13 mouse cellular contexts compared by ENCODE assay signal in the genomic region with DNA sequence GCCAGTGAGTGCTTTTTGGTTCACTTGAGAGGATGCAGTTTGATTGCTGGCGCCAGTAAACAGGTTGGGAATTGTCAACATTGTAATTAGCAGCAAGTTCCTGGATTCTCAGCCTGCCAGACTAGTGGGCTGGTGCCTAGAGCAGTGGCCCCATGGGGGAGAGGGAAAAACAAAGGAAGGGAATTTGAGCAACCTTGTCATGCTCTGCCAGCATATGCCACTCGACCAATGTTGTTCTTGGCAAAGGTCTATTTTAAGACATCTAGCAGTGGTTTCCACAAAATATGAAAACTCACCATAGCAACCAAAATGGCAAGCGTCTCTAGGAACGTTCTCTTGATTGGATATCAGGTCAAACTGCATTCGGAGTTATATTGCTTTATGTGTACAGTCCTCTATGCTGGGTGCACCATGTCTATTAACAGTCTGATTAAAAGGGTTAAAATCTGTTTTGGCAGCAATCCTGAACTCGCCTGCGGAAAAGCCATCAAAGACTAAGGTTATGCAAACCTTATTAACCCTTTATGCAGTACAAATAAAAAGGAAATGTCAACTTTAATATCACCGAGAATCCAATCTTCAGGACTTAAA.
DNase-seq lines count a peak whose midpoint lies in the region; ATAC-seq lines count a peak whose summit lies in the region.
"Had no signal": no experiment of that assay in that cellular context is flagged by ENCODE, and none has a peak within 500 bp of the region (broad histone marks: within the 10 kb centered on the region; RNA-seq: fewer than 3 reads in every experiment).

No protein-coding gene starts in this region.

- DNase-seq in hindbrain, embryonic 10.5 days (ENCODE audit: low spot score), result no peak
- peak; percentile 53 for DNase-seq in MN1 (ENCODE audit: low spot score)
- DNase-seq in Muller cell, postnatal 12 days (ENCODE audit: inconsistent ontology term), result peak; percentile 57
- DNase-seq in spleen, postnatal 14 days (ENCODE audit: low spot score in 2 of 2), result no peak
- DNase-seq: gastrocnemius, postnatal 25 days; liver, postnatal 0 days; retina, postnatal 1 day; thymus, adult 2 months had no signal

- WGBS in hindbrain, embryonic 15.5 days, result 40% methylated on average over 8 of the region's 8 CpGs
- 70% methylated on average over 8 of the region's 8 CpGs for WGBS in hindbrain, embryonic 10.5 days
- 35% methylated on average over 8 of the region's 8 CpGs for WGBS in hindbrain, embryonic 16.5 days

- H3K4me1 ChIP-seq in hindbrain, embryonic 15.5 days (replicated peaks), result peaks cover 7% of the 10 kb centered on the region
- 0 out of 2 replicates have a peak, but pooled peaks cover 4% of the 10 kb centered on the region for H3K4me1 ChIP-seq in hindbrain, embryonic 10.5 days (replicated peaks)
- peaks cover 5% of the 10 kb centered on the region; the same call in 1 of the 2 replicates for H3K4me1 ChIP-seq in hindbrain, embryonic 16.5 days (ENCODE audit: control insufficient read depth, insufficient read depth, low read depth, low read length)
- H3K4me1 ChIP-seq: heart, embryonic 15.5 days had no signal

- no peaks in the 10 kb centered on the region for H3K9me3 ChIP-seq in hindbrain, embryonic 15.5 days
- no peaks in the 10 kb centered on the region for H3K9me3 ChIP-seq in hindbrain, embryonic 10.5 days
- H3K9me3 ChIP-seq in hindbrain, embryonic 16.5 days (ENCODE audit: control insufficient read depth, low read length), result no peaks in the 10 kb centered on the region
- H3K9me3 ChIP-seq: heart, embryonic 15.5 days had no signal

- no peak overlapping the region for H3K27ac ChIP-seq in hindbrain, embryonic 15.5 days (replicated peaks)
- no peak overlapping the region for H3K27ac ChIP-seq in hindbrain, embryonic 10.5 days
- no peak overlapping the region for H3K27ac ChIP-seq in hindbrain, embryonic 16.5 days (ENCODE audit: low read depth, low read length)
- H3K27ac ChIP-seq: heart, embryonic 15.5 days had no signal

- no peak overlapping the region for H3K9ac ChIP-seq in hindbrain, embryonic 15.5 days
- no peak overlapping the region for H3K9ac ChIP-seq in hindbrain, embryonic 16.5 days (ENCODE audit: low read depth, low read length)
- H3K9ac ChIP-seq: heart, embryonic 15.5 days; liver, postnatal 0 days had no signal

- H3K4me3 ChIP-seq in hindbrain, embryonic 15.5 days, result no peak overlapping the region
- no peak overlapping the region for H3K4me3 ChIP-seq in hindbrain, embryonic 10.5 days
- no peak overlapping the region for H3K4me3 ChIP-seq in hindbrain, embryonic 16.5 days (ENCODE audit: low read length)
- H3K4me3 ChIP-seq: heart, embryonic 15.5 days had no signal

- H3K27me3 ChIP-seq in hindbrain, embryonic 15.5 days, result no peaks in the 10 kb centered on the region
- H3K27me3 ChIP-seq in hindbrain, embryonic 10.5 days (ENCODE audit: insufficient read depth, poor library complexity, severe bottlenecking), result no peaks in the 10 kb centered on the region
- no peaks in the 10 kb centered on the region for H3K27me3 ChIP-seq in hindbrain, embryonic 16.5 days (replicated peaks; ENCODE audit: control insufficient read depth, insufficient read depth, low read length)
- H3K27me3 ChIP-seq: heart, embryonic 15.5 days had no signal

- ATAC-seq in hindbrain, embryonic 15.5 days (ENCODE audit: low FRiP score, low read depth), result peak; percentile 56; the same call in 1 of the 2 replicates
- ATAC-seq in hindbrain, embryonic 16.5 days, result peak; percentile 75
- ATAC-seq in megakaryocyte, adult 5-6 weeks (ENCODE audit: poor library complexity, severe bottlenecking), result no peak
- ATAC-seq: intestine, postnatal 0 days; liver, postnatal 0 days had no signal

- H3K4me2 ChIP-seq in hindbrain, embryonic 15.5 days, result no peak overlapping the region
- 0 out of 2 replicates have a peak overlapping the region, but pooled peaks have one; percentile 23 for H3K4me2 ChIP-seq in hindbrain, embryonic 16.5 days (ENCODE audit: low read length)
- H3K4me2 ChIP-seq: heart, embryonic 15.5 days had no signal

- H3K36me3 ChIP-seq in hindbrain, embryonic 15.5 days, result no peaks in the 10 kb centered on the region
- H3K36me3 ChIP-seq in hindbrain, embryonic 10.5 days, result no peaks in the 10 kb centered on the region
- no peaks in the 10 kb centered on the region for H3K36me3 ChIP-seq in hindbrain, embryonic 16.5 days (ENCODE audit: control insufficient read depth, insufficient read depth, low read length)
- H3K36me3 ChIP-seq: heart, embryonic 15.5 days had no signal

Comparison
In these comparisons a context has a peak if more than half of its experiments do, and no peak if none do; other contexts are left out.
1. DNase-seq: peak in MN1 (single experiment) and Muller cell, postnatal 12 days (single experiment); none in hindbrain, embryonic 10.5 days (single experiment) and spleen, postnatal 14 days (0 of 2).